Mouse (Mus musculus) CH12.LX (cell line): ENCODE measurements around the gene Tmem38b.

Experiments used
- CHD2 ChIP-seq: IDR thresholded peaks from 2 replicates; pipeline ENCODE4 v1.6.1; 2011; ENCODE audit warnings: low read length, improper control_type of control experiment
- CTCF ChIP-seq, 2 experiments: IDR thresholded peaks in 1 of 2; conservative IDR thresholded peaks in 1 of 2; 2 replicates each; pipeline ENCODE4 v1.5.1; 2011 to 2012; ENCODE audit warnings: low read depth in 2 of 2, low read length in 2 of 2, improper control_type of control experiment in 1 of 2, inconsistent platforms in 1 of 2, mild to moderate bottlenecking in 1 of 2, moderate library complexity in 1 of 2
- EP300 ChIP-seq: IDR thresholded peaks from 2 replicates; pipeline ENCODE4 v1.6.1; 2011; ENCODE audit warnings: low read length, improper control_type of control experiment
- GABPA ChIP-seq: IDR thresholded peaks from 2 replicates; pipeline ENCODE4 v1.6.1; 2012; ENCODE audit warnings: low read depth, low read length, improper control_type of control experiment, inconsistent platforms; ENCODE audit not compliant: insufficient replicate concordance
- POLR2A ChIP-seq: IDR thresholded peaks from 2 replicates; pipeline ENCODE4 v1.6.1; 2011; ENCODE audit warnings: low read depth, mild to moderate bottlenecking, improper control_type of control experiment, low read length
- USF1 ChIP-seq: IDR thresholded peaks from 2 replicates; pipeline ENCODE4 v1.6.1; 2014; ENCODE audit warnings: low read depth, mild to moderate bottlenecking, inconsistent platforms, low read length, improper control_type of control experiment
- ZC3H11A ChIP-seq: IDR thresholded peaks from 2 replicates; pipeline ENCODE4 v1.6.1; 2012; ENCODE audit warnings: low read depth, mild to moderate bottlenecking, inconsistent platforms, low read length, improper control_type of control experiment
- ZMIZ1 ChIP-seq: IDR thresholded peaks from 2 replicates; pipeline ENCODE4 v1.6.1; 2012; ENCODE audit warnings: low read depth, mild to moderate bottlenecking, inconsistent platforms, low read length, improper control_type of control experiment

- no peak for TF ChIP-seq CHD2
- TF ChIP-seq GABPA: no peak
- TF ChIP-seq CTCF (conservative IDR thresholded peaks at IDR 0.05 in 1 of 2, IDR thresholded peaks at IDR 0.05 in 1 of 2; ENCODE audit: low read depth in 2 of 2, low read length in 2 of 2): no peak
- no peak for TF ChIP-seq POLR2A
- no peak for TF ChIP-seq USF1
- TF ChIP-seq ZMIZ1: no peak
- TF ChIP-seq ZC3H11A: no peak
- TF ChIP-seq EP300: no peak
Measured at GRCm38 (mm10) chr4:53895335-53895734, 69.5 kb downstream of the Tmem38b start.
